In the genomic region with DNA sequence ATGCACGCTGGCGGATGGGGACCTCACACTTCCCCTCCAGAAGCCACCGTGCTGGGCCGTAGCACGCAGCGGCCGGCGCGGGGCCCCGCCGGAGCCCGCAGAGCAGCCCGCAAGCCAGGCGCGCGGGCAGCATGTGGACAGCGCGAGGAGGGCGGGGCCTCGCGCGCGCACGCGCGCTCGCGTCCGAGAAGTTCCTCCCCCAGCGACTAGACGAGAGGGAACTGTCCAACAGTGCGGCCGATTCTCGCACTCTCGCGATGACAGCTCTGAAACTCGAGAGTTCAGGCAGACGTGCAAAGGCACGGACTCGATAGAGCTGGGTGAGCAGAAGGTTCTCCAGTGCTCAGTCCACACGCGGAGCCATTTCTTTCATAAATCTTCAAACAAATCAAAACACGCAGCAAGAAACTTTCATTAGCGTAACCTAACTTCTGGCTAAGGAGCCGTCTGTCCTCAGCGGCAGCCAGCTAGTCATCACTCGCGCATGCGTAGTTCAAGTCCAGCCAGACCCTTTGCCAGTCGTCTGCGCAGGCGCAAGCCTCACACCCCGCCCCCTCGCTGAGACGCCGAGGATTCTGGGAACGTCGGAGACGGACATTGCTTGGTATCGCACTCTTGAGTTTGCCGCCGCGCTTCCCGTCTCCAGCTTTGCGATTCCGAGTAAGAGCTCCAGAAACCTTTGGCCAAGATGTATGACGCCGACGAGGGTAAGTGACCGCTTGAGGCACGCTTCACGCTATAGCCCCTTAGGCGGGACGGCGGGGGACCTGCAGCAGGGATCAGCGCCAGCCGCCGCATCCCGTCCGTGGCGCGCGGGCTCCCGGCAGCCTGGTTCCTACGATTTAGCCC, we compare ENCODE assay signal across 8 mouse cellular contexts. TPM values are rescaled to one million over a fixed set of nuclear protein-coding genes. Genes with fewer than 3 reads are reported as not detected.
DNase-seq lines count a peak whose midpoint lies in the region; ATAC-seq lines count a peak whose summit lies in the region.

A gene (minus strand): TSS at position 161 of the 849 bp plus-strand sequence.
A gene (plus strand): TSS at position 224 of the 849 bp plus-strand sequence.

- peak; percentile 97 for ATAC-seq in hindbrain, embryonic 15.5 days (ENCODE audit: low FRiP score, low read depth)

- peak within 1 kb of the TSS; percentile 88 for H3K9ac ChIP-seq in hindbrain, embryonic 15.5 days

- peak; percentile 97 for DNase-seq in T-cell, adult 2 months (ENCODE audit: low spot score)
- DNase-seq in cerebellum, postnatal 36 days = peak; percentile 99 to 100
- DNase-seq in frontal cortex, postnatal 36 days (ENCODE audit: low spot score in 2 of 2) = peak; percentile 99 to 100
- DNase-seq in left cerebral cortex, adult 11 months (ENCODE audit: low spot score) = peak; percentile 94
- DNase-seq in lung, postnatal 4 days = peak; percentile 98 to 99
- DNase-seq in retina, postnatal 7 days (ENCODE audit: low read depth, low spot score) = peak; percentile 96
- peak; percentile 96 for DNase-seq in urinary bladder, adult 2 months (ENCODE audit: low spot score)

- H3K4me1 ChIP-seq in hindbrain, embryonic 15.5 days (replicated peaks) = peaks cover 33% of the 10 kb centered on the region

- peak within 1 kb of the TSS; percentile 94 for H3K27ac ChIP-seq in hindbrain, embryonic 15.5 days (replicated peaks)

- WGBS in hindbrain, embryonic 15.5 days = under 1% methylated on average over 84 of the region's 85 CpGs

- peak within 1 kb of the TSS; percentile 91 for H3K4me3 ChIP-seq in hindbrain, embryonic 15.5 days

- peak within 1 kb of the TSS; percentile 89 for H3K4me2 ChIP-seq in hindbrain, embryonic 15.5 days

- H3K27me3 ChIP-seq in hindbrain, embryonic 15.5 days = no peaks in the 10 kb centered on the region

- H3K9me3 ChIP-seq in hindbrain, embryonic 15.5 days = no peaks in the 10 kb centered on the region

- H3K36me3 ChIP-seq in hindbrain, embryonic 15.5 days = peaks cover 26% of the 10 kb centered on the region

RNA-seq across cellular contexts. Expression of the first gene that starts in this region (rescaled TPM):
- polyA plus RNA-seq in hindbrain, embryonic 15.5 days (2015; fragmentation: Nextera tagmentation; extraction: Ambion mirVana) = 35.0 and 35.6 TPM in 2 replicates
- 13.3 TPM in 2 replicates for polyA plus RNA-seq in urinary bladder, adult 2 months (2012; rRNA removed)

RNA-seq across cellular contexts. Expression of the second gene that starts in this region (rescaled TPM):
- 56.8 and 57.9 TPM in 2 replicates for polyA plus RNA-seq in hindbrain, embryonic 15.5 days (2015; fragmentation: Nextera tagmentation; extraction: Ambion mirVana)
- 30.9 and 32.3 TPM in 2 replicates for polyA plus RNA-seq in urinary bladder, adult 2 months (2012; rRNA removed)

Comparison
In these comparisons a context has a peak if more than half of its experiments do, and no peak if none do; other contexts are left out.
1. Peak in every context shown above with its lines: DNase-seq, ATAC-seq, H3K4me3 ChIP-seq and H3K27ac ChIP-seq.